Mouse (Mus musculus) E14TG2a.4 (cell line): Measurements from ENCODE around the gene Lsamp.

Experiments used
- CTCF ChIP-seq: conservative IDR thresholded peaks from 2 replicates; pipeline ENCODE4 v1.5.1; 2014; ENCODE audit warnings: low read length
- NANOG ChIP-seq: IDR thresholded peaks from 2 replicates; pipeline ENCODE4 v1.6.1; 2014; ENCODE audit warnings: borderline replicate concordance, low read length, mixed read lengths

DNA sequence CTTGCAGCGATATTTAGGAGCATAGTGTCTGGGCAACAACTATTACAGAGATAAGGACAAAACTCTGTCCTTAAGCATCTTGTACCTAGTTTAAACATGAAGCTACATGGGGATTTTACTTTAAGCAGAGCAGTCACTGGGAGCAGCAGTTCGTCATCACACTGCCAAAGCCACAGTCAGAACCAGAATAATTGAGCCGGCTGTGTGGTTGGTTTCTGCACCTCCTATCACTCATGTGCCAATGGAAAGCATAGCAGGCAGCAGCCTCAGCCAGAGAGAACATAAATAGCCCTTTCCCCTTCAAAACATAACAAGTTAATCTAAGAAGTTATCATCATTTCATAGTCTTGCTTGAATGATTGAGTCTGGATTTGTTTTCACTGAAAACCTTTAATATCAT, 2075.8 kb downstream of the Lsamp start:
- no peak for TF ChIP-seq CTCF
- no peak for TF ChIP-seq NANOG
